Mouse (Mus musculus): Measurements from ENCODE around the gene Cited2. TPM values are rescaled to one million over a fixed set of nuclear protein-coding genes. Genes with fewer than 3 reads are reported as not detected.

The Cited2 gene
- polyA plus RNA-seq, 2 experiments: 12.7 to 18.2 TPM

DNA sequence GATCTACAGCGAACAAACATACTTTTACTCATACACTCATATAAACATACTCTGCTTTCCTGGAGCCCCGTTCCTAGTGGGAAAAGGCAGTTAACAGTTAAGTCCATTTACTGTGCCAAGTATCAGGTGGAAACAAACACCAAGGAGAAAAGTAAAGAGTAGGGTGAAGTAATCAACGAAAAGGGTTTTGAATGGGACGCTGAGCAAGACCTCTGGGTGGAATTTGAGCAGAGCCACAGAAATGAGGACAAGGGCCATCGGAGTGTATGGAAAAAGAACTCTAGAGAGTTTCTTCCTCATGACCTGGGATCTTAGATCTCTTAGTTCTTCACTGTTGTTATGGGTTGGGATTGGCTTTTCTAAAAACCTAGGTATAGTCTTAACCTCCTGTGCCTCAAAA is 3.4 kb upstream of the Cited2 start:
- Histone ChIP-seq H3K27ac (no peak overlapping the region), H3K36me3 (replicated peaks; ENCODE audit: control insufficient read depth, insufficient read depth, low read depth) (no peaks in the 10 kb centered on the region), H3K9me3 (ENCODE audit: control insufficient read depth, low read length) (no peaks in the 10 kb centered on the region), H3K9ac (replicated peaks) (no peak overlapping the region), H3K4me1 (replicated peaks; ENCODE audit: control insufficient read depth in 2 of 2, insufficient read depth in 2 of 2, low read length in 1 of 2) (peaks cover 24 to 31% of the 10 kb centered on the region in 2 experiments), H3K4me3 (ENCODE audit: insufficient read depth in 1 of 2, low read depth in 2 of 2, low read length in 2 of 2) (no peak overlapping the region), H3K4me2 (ENCODE audit: low read depth) (no peak overlapping the region), H3K27me3 (ENCODE audit: control insufficient read depth, insufficient read depth, low read length) (no peaks in the 10 kb centered on the region)
- ATAC-seq (ENCODE audit: insufficient read depth): no peak
- WGBS (ENCODE audit: insufficient replicate concordance): 75% methylated on average over 5 of the region's 5 CpGs
- DNase-seq (ENCODE audit: low read depth in 3 of 3, low spot score in 3 of 3): no peak
- no peak for TF ChIP-seq EP300 (IDR thresholded peaks at IDR 0.05; ENCODE audit: low read depth)
- no peak for TF ChIP-seq CTCF (IDR thresholded peaks at IDR 0.05; ENCODE audit: low read depth)

DNA sequence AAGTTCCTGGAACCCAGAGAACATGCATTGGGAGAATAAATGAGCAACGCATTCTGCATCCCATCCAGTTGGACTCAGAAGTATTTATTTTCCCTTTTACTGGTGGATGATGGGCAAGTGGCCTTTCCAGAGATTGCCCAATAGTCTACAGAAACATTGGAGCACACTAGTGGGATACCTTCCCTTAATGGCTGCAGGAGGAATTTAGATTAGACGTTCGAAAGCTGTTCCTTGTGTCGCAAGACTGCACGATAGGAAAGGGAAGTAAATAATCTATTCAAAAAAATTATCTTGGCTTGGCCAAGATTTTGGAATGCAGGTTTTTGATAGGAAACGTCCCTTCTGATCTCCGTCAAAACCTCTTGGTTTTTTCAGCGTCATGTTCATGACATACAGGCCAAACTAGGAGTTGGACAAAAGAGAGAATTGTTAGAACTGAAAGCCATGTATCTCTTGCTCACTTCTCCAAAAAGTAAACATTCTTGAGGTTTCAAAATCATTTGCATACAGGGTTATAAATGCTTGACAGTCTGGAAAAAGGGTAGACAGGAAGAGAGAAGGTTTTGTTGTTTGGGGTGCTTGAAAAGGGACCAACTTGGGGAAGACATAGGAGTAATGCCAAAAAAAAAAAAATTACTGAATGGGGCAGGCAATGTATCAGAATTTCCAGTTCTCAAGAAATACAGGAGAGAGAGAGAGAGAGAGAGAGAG is 2.0 kb upstream of the Cited2 start:
- Histone ChIP-seq H3K9me3 (ENCODE audit: control insufficient read depth, low read length) (no peaks in the 10 kb centered on the region), H3K27ac (peak overlapping the region; percentile 4), H3K4me1 (replicated peaks; ENCODE audit: control insufficient read depth in 2 of 2, insufficient read depth in 2 of 2, low read length in 1 of 2) (peaks cover 24 to 33% of the 10 kb centered on the region in 2 experiments), H3K27me3 (ENCODE audit: control insufficient read depth, insufficient read depth, low read length) (no peaks in the 10 kb centered on the region), H3K9ac (replicated peaks) (peak overlapping the region; percentile 83), H3K4me3 (ENCODE audit: insufficient read depth in 1 of 2, low read depth in 2 of 2, low read length in 2 of 2) (peak overlapping the region; percentile 80 to 88; a peak in 3 of 4 replicates), H3K36me3 (replicated peaks; ENCODE audit: control insufficient read depth, insufficient read depth, low read depth) (peaks cover 3% of the 10 kb centered on the region; the same call in 1 of the 2 replicates), H3K4me2 (ENCODE audit: low read depth) (peak overlapping the region; percentile 99)
- 31% methylated on average over 8 of the region's 8 CpGs for WGBS (ENCODE audit: insufficient replicate concordance)
- no peak for ATAC-seq (ENCODE audit: insufficient read depth)
- no peak for DNase-seq (ENCODE audit: low read depth in 3 of 3, low spot score in 3 of 3)
- TF ChIP-seq EP300 (IDR thresholded peaks at IDR 0.05; ENCODE audit: low read depth) (no peak), CTCF (IDR thresholded peaks at IDR 0.05; ENCODE audit: low read depth) (no peak)

DNA sequence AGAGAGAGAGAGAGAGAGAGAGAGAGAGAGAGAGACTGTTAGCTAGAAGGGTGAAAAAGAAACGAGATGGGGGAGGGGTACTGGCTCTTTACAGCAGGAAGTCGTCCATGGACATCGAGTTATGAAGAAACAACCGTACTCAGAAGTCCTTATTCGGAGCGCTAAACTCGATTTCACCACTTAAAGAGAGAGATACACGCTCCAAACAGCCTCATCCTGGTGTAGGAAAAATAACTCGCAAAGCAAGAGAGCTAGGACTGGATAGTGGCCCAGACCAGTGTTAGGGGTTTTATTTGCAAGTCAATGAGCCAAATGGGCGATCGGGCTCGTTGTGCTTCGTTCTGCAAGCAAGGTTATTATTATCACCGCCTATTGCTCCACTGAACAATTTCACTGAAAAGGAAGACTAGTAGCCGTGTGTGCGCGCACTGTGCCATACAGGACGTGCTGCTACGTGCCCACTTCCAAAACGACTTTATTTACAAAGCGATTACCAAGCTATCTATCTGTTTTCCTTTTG is 1.4 kb upstream of the Cited2 start:
- TF ChIP-seq CTCF (IDR thresholded peaks at IDR 0.05; ENCODE audit: low read depth) (no peak), EP300 (IDR thresholded peaks at IDR 0.05; ENCODE audit: low read depth) (no peak)
- peak in 1 of 3 experiments; percentile 18 for DNase-seq (ENCODE audit: low read depth in 3 of 3, low spot score in 3 of 3)
- under 1% methylated on average over 21 of the region's 21 CpGs for WGBS (ENCODE audit: insufficient replicate concordance)

DNA sequence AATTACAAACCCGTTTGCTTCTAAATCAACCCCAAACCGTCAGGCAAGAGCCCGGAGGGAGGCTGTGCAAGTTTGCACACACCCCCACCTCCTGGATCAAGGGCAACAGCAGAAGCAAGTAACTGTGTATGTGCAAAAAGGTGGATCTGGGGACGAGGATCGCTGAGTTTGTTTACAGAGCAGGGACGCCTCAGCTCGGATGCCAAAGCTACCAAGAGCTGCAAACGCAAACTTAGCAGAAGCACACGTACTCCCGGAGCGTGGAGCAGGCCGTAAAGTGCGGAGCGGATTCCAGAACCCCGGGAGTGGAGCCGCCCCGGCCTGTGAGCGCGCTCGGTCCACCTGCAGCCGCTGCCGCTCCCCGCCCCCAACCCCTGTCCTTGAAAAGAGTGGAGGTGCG is 860 bp upstream of the Cited2 start:
- ATAC-seq (ENCODE audit: insufficient read depth): peak; percentile 77
- peaks cover 3% of the 10 kb centered on the region; the same call in 1 of the 2 replicates for H3K36me3 ChIP-seq (replicated peaks; ENCODE audit: control insufficient read depth, insufficient read depth, low read depth)
- peak overlapping the region; percentile 80 to 88 for H3K4me3 ChIP-seq (ENCODE audit: insufficient read depth in 1 of 2, low read depth in 2 of 2, low read length in 2 of 2)
- peak; percentile 34; the same call in 1 of the 2 replicates for TF ChIP-seq EP300 (IDR thresholded peaks at IDR 0.05; ENCODE audit: low read depth)
- no peak for TF ChIP-seq CTCF (IDR thresholded peaks at IDR 0.05; ENCODE audit: low read depth)
- no peaks in the 10 kb centered on the region for H3K9me3 ChIP-seq (ENCODE audit: control insufficient read depth, low read length)
- DNase-seq (ENCODE audit: low read depth in 3 of 3, low spot score in 3 of 3): peak; percentile 85 to 88 (median 87)
- under 1% methylated on average over 24 of the region's 24 CpGs for WGBS (ENCODE audit: insufficient replicate concordance)
- H3K27me3 ChIP-seq (ENCODE audit: control insufficient read depth, insufficient read depth, low read length): no peaks in the 10 kb centered on the region
- H3K9ac ChIP-seq (replicated peaks): peak overlapping the region; percentile 83
- H3K4me2 ChIP-seq (ENCODE audit: low read depth): peak overlapping the region; percentile 99
- H3K27ac ChIP-seq: peak overlapping the region; percentile 96
- peaks cover 24 to 36% of the 10 kb centered on the region in 2 experiments for H3K4me1 ChIP-seq (replicated peaks; ENCODE audit: control insufficient read depth in 2 of 2, insufficient read depth in 2 of 2, low read length in 1 of 2)

More for the DNA sequence above, 1.4 kb upstream of the Cited2 start:
- Histone ChIP-seq H3K4me3 (ENCODE audit: insufficient read depth in 1 of 2, low read depth in 2 of 2, low read length in 2 of 2) (peak overlapping the region; percentile 80 to 88), H3K4me2 (ENCODE audit: low read depth) (peak overlapping the region; percentile 99), H3K9me3 (ENCODE audit: control insufficient read depth, low read length) (no peaks in the 10 kb centered on the region), H3K4me1 (replicated peaks; ENCODE audit: control insufficient read depth in 2 of 2, insufficient read depth in 2 of 2, low read length in 1 of 2) (peaks cover 24 to 36% of the 10 kb centered on the region in 2 experiments), H3K27me3 (ENCODE audit: control insufficient read depth, insufficient read depth, low read length) (no peaks in the 10 kb centered on the region), H3K9ac (replicated peaks) (peak overlapping the region; percentile 83), H3K36me3 (replicated peaks; ENCODE audit: control insufficient read depth, insufficient read depth, low read depth) (peaks cover 3% of the 10 kb centered on the region; the same call in 1 of the 2 replicates), H3K27ac (peak overlapping the region; percentile 96)
- ATAC-seq (ENCODE audit: insufficient read depth): peak; percentile 22

DNA sequence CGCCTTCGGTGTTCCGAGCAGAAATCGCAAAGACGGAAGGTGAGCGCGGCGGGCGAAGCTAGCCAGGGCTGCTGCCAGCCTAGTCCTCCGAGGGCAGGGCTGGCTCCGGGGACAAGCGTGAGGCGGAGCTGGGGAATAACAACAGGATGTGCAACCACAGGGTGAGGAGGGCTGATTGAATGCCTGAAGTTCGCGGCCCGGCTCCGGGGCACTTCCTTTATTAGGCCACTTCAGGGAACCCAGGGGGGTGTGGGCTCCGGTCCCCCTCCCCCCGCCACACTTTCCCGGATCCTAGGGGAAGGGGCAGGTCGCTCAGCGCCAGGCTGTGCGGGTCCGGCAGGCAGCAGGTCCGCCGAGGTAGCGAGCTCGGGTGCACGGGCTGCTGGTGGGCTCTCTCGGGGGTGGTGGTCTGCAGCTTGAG is 413 bp downstream of the Cited2 start:
- DNase-seq (ENCODE audit: low read depth in 3 of 3, low spot score in 3 of 3) (no peak), ATAC-seq (ENCODE audit: insufficient read depth) (peak; percentile 62)
- peak overlapping the region; percentile 85 for H3K9ac ChIP-seq (replicated peaks)
- H3K9me3 ChIP-seq (ENCODE audit: control insufficient read depth, low read length): no peaks in the 10 kb centered on the region
- H3K4me1 ChIP-seq (replicated peaks; ENCODE audit: control insufficient read depth in 2 of 2, insufficient read depth in 2 of 2, low read length in 1 of 2): peaks cover 19 to 37% of the 10 kb centered on the region in 2 experiments
- TF ChIP-seq CTCF (IDR thresholded peaks at IDR 0.05; ENCODE audit: low read depth) (no peak), EP300 (IDR thresholded peaks at IDR 0.05; ENCODE audit: low read depth) (no peak)
- H3K27me3 ChIP-seq (ENCODE audit: control insufficient read depth, insufficient read depth, low read length): no peaks in the 10 kb centered on the region
- under 1% methylated on average over 30 of the region's 30 CpGs for WGBS (ENCODE audit: insufficient replicate concordance)
- H3K36me3 ChIP-seq (replicated peaks; ENCODE audit: control insufficient read depth, insufficient read depth, low read depth): peaks cover 3% of the 10 kb centered on the region; the same call in 1 of the 2 replicates
- H3K4me3 ChIP-seq (ENCODE audit: insufficient read depth in 1 of 2, low read depth in 2 of 2, low read length in 2 of 2): peak overlapping the region; percentile 66 to 88
- peak overlapping the region; percentile 99 for H3K4me2 ChIP-seq (ENCODE audit: low read depth)
- H3K27ac ChIP-seq: peak overlapping the region; percentile 81
